Mouse (Mus musculus): Measurements from ENCODE around the gene Cdh18. TPM values are rescaled to one million over a fixed set of nuclear protein-coding genes. Genes with fewer than 3 reads are reported as not detected.

Cdh18 gene
- polyA plus RNA-seq, 1 experiment from 2014 or later = 0.18 TPM

GRCm38 (mm10) chr15:23515786-23516185 lies 967.0 kb downstream of the Cdh18 start:
- no peak overlapping the region for H3K9ac ChIP-seq (ENCODE audit: low read length)
- H3K9me3 ChIP-seq (ENCODE audit: control insufficient read depth, low read length) = no peaks in the 10 kb centered on the region
- no peak overlapping the region for H3K4me2 ChIP-seq (ENCODE audit: low read depth, low read length)
- H3K36me3 ChIP-seq (ENCODE audit: control insufficient read depth, insufficient read depth, low read length) = no peaks in the 10 kb centered on the region
- H3K27ac ChIP-seq (ENCODE audit: low read length) = no peak overlapping the region
- no peak for ATAC-seq (ENCODE audit: low read depth)
- 81% methylated on average over 3 of the region's 3 CpGs for WGBS
- no peaks in the 10 kb centered on the region for H3K27me3 ChIP-seq (ENCODE audit: control insufficient read depth, insufficient read depth, low read depth, low read length)
- H3K4me3 ChIP-seq (ENCODE audit: low read length) = no peak overlapping the region
- H3K4me1 ChIP-seq (replicated peaks; ENCODE audit: control insufficient read depth, insufficient read depth, low read length) = no peaks in the 10 kb centered on the region

GRCm38 (mm10) chr15:23518079-23518478 lies 969.3 kb downstream of the Cdh18 start:
- WGBS = 72% methylated on average over 2 of the region's 2 CpGs

More at GRCm38 (mm10) chr15:23518079-23518478, 969.3 kb downstream of the Cdh18 start:
- no peak overlapping the region for H3K4me3 ChIP-seq (ENCODE audit: low read length)
- no peaks in the 10 kb centered on the region for H3K4me1 ChIP-seq (replicated peaks; ENCODE audit: control insufficient read depth, insufficient read depth, low read length)
- H3K4me2 ChIP-seq (ENCODE audit: low read depth, low read length) = no peak overlapping the region
- no peak overlapping the region for H3K9ac ChIP-seq (ENCODE audit: low read length)
- ATAC-seq (ENCODE audit: low read depth) = no peak
- no peak overlapping the region for H3K27ac ChIP-seq (ENCODE audit: low read length)
- H3K27me3 ChIP-seq (ENCODE audit: control insufficient read depth, insufficient read depth, low read depth, low read length) = no peaks in the 10 kb centered on the region
- no peaks in the 10 kb centered on the region for H3K36me3 ChIP-seq (ENCODE audit: control insufficient read depth, insufficient read depth, low read length)
- no peaks in the 10 kb centered on the region for H3K9me3 ChIP-seq (ENCODE audit: control insufficient read depth, low read length)

All from lung, embryonic 16.5 days (tissue).